Mouse (Mus musculus): ENCODE measurements around the gene Rnase2b. TPM values are rescaled to one million over a fixed set of nuclear protein-coding genes. Genes with fewer than 3 reads are reported as not detected.
A peak's percentile ranks its signal among the peaks of the same experiment; 100 is the strongest.
"Not testable (repeated sequence)": the region's sequence is repeated elsewhere in the genome, so short reads cannot be mapped to it uniquely, and the experiment has no call there.

The Rnase2b gene
- not detected in 2 replicates for polyA plus RNA-seq (2015; fragmentation: Nextera tagmentation; extraction: Ambion mirVana)

DNA sequence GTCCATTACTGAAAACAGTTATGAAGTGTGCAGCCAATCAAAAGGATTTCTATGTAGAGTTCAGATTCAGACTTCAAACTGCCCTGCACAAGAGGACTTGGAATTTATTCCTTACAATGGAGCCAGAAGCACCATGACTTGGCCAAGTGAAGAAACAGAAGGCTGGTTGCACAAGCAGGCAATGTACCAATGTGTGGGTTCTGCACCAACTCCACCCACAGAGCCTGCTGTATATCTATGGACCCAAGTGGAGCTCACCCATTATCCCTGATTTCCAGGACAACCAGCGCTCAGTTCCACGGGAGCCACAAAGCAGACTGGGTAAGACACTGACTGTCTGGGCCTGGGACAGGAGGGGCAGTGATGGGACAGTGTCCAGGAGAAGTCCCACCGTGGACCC, at the start of gene Rnase2b:
Gene Rnase2b (plus strand): TSS at position 285 of the 400 bp plus-strand sequence.
- not testable (repeated sequence) for H3K36me3 ChIP-seq; H3K4me2 ChIP-seq (replicated peaks); H3K4me3 ChIP-seq (replicated peaks); H3K27ac ChIP-seq; ATAC-seq; H3K9me3 ChIP-seq; H3K27me3 ChIP-seq (replicated peaks); H3K4me1 ChIP-seq (replicated peaks); H3K9ac ChIP-seq
- 93% methylated on average over 3 of the region's 3 CpGs for WGBS

DNA sequence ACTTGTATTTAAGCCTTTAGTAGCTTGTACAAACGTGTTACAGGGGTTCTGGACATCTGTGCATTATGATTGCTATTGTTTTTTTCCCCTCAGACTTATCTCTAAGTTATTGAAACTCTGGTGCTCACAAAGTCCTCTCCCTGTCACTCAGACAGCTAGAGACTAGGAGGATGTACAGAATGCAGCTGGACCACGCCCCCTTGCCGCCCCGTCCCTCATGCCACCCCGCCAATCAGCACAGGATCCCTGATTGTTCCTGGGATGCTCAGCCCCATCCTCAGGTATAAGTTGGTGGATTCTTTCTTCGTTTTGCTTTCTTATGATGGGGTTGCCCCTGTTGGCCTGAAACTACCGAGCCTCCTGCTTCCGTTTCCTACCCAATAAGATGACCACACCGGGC, 48.6 kb upstream of the Rnase2b start:
- no peak for ATAC-seq
- no peak overlapping the region for H3K27ac ChIP-seq

DNA sequence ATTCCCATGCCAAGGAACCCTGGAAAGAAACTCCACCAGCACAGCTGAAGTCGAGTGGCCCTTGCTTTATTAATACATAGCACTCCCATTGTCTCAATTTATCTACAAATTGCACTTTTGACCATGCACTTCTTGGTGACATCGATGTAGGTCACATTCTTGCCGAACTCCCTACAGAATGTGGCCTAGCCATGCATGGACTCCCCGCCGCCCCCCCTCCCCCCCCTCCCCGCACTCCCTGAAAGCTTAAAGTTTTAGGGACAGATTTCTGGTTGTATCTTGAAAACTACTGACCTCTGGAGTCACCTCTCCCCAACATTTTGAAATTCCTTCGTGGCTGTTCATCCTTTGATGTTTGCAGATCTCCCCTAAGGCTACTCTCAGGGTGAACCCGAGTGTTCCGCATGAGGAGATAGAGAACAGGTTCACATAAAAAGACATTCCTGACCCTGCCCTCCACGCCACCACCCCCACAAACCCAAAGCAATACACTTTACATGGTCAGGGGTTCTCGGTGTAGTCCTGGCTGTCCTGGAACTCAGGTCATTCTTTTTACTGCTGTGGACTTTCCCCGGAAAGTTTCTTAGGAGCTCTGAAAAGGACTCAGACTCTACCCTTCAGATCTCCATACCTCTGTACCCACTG, 48.0 kb upstream of the Rnase2b start, which contains the start of gene Eddm3b:
Gene Eddm3b (plus strand): TSS at position 511 of the 645 bp plus-strand sequence.
- Histone ChIP-seq H3K27ac (no peak within 1 kb of the TSS), H3K4me1 (replicated peaks) (no peaks in the 10 kb centered on the region), H3K9me3 (no peaks in the 10 kb centered on the region), H3K27me3 (replicated peaks) (no peaks in the 10 kb centered on the region), H3K9ac (no peak within 1 kb of the TSS), H3K4me3 (replicated peaks) (no peak within 1 kb of the TSS), H3K4me2 (replicated peaks) (no peak within 1 kb of the TSS), H3K36me3 (no peaks in the 10 kb centered on the region)
- 52% methylated on average over 12 of the region's 12 CpGs for WGBS
- ATAC-seq: no peak

More for the DNA sequence above, 48.6 kb upstream of the Rnase2b start:
- Histone ChIP-seq H3K9ac (no peak overlapping the region), H3K4me1 (replicated peaks) (no peaks in the 10 kb centered on the region), H3K36me3 (no peaks in the 10 kb centered on the region), H3K27me3 (replicated peaks) (no peaks in the 10 kb centered on the region), H3K4me2 (replicated peaks) (no peak overlapping the region), H3K9me3 (no peaks in the 10 kb centered on the region), H3K4me3 (replicated peaks) (no peak overlapping the region)
- 40% methylated on average over 9 of the region's 9 CpGs for WGBS

DNA sequence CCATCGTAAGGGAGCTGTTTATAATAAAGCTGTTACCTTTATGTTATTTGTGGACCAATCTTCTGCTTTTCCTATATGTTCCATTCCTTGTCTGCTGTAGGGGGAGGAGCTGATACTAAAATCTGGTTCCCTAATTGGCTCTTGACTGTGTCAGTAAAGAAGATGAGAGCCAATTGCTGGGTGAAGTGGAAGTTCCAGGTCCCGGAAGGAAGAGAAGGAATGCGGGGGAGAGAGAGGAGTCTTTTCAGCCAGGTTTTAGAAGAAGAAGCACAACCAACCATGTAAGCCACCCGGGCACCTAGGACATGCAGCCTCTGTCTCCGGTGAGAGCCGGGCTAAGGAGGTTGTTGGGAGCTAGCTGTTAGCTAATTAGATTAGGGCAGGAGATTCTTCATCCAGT, 36.4 kb upstream of the Rnase2b start:
- Histone ChIP-seq H3K27me3 (replicated peaks) (no peaks in the 10 kb centered on the region), H3K9me3 (no peaks in the 10 kb centered on the region), H3K27ac (no peak overlapping the region), H3K4me3 (replicated peaks) (no peak overlapping the region), H3K4me1 (replicated peaks) (no peaks in the 10 kb centered on the region), H3K9ac (no peak overlapping the region), H3K36me3 (no peaks in the 10 kb centered on the region), H3K4me2 (replicated peaks) (no peak overlapping the region)
- WGBS: 85% methylated on average over 6 of the region's 6 CpGs
- no peak for ATAC-seq

DNA sequence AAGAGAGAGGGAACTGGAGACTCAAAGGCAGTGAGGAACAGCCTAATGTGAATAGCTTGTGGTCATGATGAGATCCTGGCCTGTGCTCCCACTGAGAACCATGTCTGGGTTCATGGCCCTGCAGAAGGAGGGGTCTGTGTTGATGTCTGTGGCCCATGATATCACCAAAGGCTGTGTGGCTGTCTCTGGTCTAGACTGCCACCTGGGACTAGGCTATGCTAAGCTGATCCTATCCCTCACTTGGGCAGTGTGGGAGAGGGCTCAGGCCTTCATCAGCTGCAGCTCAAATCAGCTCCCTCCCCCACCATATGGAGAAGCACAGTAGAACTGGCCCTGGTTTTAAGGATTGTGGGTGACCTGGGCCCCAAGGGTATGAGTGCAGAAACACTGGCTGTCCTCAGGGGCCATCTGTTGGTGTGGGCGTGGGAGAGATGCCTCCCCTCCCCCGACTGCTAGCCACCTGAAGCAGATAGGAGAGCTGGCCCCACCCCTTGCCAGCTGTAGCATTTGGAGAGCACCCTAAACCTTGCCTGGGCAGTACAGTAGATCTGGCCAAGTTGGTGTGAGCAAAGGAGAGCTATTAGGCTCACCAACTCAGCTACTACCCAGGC, 34.3 kb upstream of the Rnase2b start:
- Histone ChIP-seq H3K4me3 (replicated peaks) (no peak overlapping the region), H3K9ac (no peak overlapping the region), H3K4me1 (replicated peaks) (no peaks in the 10 kb centered on the region), H3K9me3 (no peaks in the 10 kb centered on the region), H3K36me3 (no peaks in the 10 kb centered on the region), H3K27ac (no peak overlapping the region), H3K4me2 (replicated peaks) (no peak overlapping the region), H3K27me3 (replicated peaks) (no peaks in the 10 kb centered on the region)
- peak; percentile 69 for ATAC-seq
- 63% methylated on average over 2 of the region's 2 CpGs for WGBS

DNA sequence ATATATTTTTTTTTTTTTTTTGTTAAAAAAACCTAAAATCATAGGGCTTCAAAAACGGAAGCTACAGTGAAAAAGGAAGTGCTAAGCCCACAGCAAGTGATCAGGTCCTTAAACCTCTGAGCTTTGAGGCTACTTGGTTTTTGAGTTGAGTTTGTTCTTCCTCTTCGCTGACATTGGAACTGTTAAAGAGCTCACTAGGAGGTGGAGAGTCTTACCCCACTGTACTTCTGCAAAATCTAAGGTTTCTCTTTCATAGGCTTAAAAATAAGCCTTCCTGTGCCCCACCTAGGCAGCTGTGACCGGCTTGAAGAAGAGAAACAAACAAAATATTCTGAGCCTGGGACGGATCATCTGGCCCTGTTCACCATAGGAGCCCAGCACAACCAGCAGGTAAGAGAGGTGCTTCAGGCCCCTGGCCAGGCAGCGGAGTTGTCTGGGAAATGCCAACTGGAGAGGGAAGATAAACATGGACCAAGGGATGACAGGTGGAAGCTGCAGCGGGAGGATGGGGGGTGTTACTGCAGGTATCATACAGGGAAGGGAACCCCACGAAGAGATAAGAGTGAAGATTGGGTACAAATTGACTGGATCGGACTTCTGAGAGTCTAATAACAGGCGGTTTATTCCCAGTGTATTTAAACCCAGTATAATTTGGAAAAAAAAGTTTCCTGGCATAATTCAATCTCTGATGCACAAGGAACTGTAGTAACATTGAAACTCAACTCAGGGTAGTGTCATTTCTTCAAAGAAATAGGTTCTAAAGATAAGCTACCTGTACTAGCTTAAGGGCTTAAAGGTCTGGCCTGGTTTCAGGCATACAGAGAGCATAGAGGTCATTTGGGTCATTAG, 33.1 kb upstream of the Rnase2b start:
- WGBS: 70% methylated on average over 9 of the region's 9 CpGs
- Histone ChIP-seq H3K27ac (no peak overlapping the region), H3K9me3 (no peaks in the 10 kb centered on the region), H3K4me1 (replicated peaks) (no peaks in the 10 kb centered on the region), H3K27me3 (replicated peaks) (no peaks in the 10 kb centered on the region), H3K4me2 (replicated peaks) (no peak overlapping the region), H3K9ac (no peak overlapping the region), H3K36me3 (no peaks in the 10 kb centered on the region), H3K4me3 (replicated peaks) (no peak overlapping the region)
- no peak for ATAC-seq

DNA sequence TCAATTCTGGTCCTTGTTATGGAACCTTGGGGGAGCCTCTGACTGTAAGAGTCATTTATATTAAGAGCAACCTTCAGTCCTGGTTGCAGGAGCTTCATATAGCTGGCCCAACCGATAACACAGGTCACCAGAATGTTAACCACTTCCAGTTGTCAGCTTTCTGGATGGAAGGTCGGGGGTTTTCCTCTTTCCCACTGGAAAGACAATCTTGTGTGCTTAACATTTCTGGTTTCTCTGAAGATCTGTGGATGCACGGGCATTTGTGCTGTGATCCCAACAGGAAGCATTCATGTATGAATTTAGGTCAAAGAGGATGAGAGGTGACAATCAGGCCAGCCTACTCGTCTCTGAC, 32.5 kb upstream of the Rnase2b start:
- no peak for ATAC-seq
- Histone ChIP-seq H3K9ac (no peak overlapping the region), H3K9me3 (no peaks in the 10 kb centered on the region), H3K4me1 (replicated peaks) (no peaks in the 10 kb centered on the region), H3K4me2 (replicated peaks) (no peak overlapping the region), H3K36me3 (no peaks in the 10 kb centered on the region), H3K4me3 (replicated peaks) (no peak overlapping the region), H3K27me3 (replicated peaks) (no peaks in the 10 kb centered on the region), H3K27ac (no peak overlapping the region)
- WGBS: 77% methylated on average over 4 of the region's 4 CpGs

DNA sequence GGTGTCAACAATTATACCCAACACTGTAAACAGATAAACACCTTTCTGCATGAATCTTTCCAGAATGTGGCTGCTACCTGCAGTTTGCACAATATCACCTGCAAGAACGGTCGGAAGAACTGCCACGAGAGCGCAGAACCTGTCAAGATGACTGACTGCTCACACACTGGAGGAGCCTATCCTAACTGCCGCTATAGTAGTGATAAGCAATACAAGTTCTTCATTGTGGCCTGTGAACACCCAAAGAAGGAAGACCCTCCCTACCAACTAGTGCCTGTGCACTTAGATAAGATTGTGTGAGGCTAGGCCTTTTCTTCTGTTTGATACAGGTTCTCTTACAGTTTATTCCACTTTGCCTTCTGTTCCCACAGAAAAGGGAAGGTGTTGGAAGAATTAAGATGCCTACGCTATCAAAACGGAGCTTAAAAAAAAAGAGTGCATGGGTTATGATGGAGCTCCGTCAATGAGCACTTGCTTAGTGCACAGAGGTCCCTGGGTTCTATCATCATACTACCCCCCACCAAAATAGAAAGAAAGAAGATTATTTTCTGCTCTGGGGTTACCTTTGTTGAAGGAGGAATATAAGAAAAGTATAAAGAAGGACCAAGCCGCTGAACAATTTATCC, 31.6 kb upstream of the Rnase2b start:
- no peak overlapping the region for H3K27ac ChIP-seq
- 75% methylated on average over 9 of the region's 9 CpGs for WGBS
- no peak overlapping the region for H3K4me2 ChIP-seq (replicated peaks)
- no peaks in the 10 kb centered on the region for H3K36me3 ChIP-seq
- no peaks in the 10 kb centered on the region for H3K27me3 ChIP-seq (replicated peaks)
- peak; percentile 51; the same call in 1 of the 2 replicates for ATAC-seq
- H3K9me3 ChIP-seq: no peaks in the 10 kb centered on the region
- no peaks in the 10 kb centered on the region for H3K4me1 ChIP-seq (replicated peaks)
- no peak overlapping the region for H3K4me3 ChIP-seq (replicated peaks)
- H3K9ac ChIP-seq: no peak overlapping the region

DNA sequence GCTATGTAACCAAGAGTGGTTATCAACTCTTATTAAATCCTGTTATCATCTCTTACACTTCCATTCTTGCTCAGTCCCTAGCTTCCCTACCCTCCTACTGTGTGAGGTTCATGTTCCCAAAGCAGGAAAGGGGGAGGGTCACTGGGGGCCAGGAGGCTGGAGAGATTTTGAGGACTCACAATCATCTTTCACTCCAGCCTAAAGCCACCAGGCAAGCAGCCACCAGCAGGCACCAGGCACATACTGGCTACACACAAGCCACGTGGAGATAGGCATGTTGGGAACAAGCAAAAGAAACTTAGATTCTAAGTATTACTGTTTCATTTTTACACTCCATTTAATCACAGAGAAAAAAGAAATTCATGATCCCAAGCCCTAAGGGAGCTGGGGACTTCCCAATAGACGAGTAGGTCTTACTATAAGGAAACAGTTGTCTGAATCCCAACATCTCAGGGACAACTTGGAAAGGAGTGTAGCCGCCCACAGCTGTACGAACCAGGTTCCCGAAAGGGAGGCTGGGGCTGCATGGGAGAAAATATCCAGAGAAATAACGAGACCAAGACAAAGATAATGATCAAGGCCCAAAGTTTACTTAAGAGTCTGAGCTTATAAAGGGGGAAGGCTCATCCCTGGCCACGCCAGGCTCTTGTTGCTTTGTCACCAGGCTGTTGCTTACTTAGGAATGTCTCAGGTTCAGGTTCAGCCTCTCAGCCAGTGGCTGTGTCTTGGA, 30.8 kb upstream of the Rnase2b start:
- H3K27me3 ChIP-seq (replicated peaks): no peaks in the 10 kb centered on the region
- no peaks in the 10 kb centered on the region for H3K9me3 ChIP-seq
- 73% methylated on average over 7 of the region's 7 CpGs for WGBS
- no peaks in the 10 kb centered on the region for H3K36me3 ChIP-seq
- H3K27ac ChIP-seq: no peak overlapping the region
- H3K9ac ChIP-seq: no peak overlapping the region
- no peaks in the 10 kb centered on the region for H3K4me1 ChIP-seq (replicated peaks)
- no peak overlapping the region for H3K4me2 ChIP-seq (replicated peaks)
- H3K4me3 ChIP-seq (replicated peaks): no peak overlapping the region
- ATAC-seq: no peak

DNA sequence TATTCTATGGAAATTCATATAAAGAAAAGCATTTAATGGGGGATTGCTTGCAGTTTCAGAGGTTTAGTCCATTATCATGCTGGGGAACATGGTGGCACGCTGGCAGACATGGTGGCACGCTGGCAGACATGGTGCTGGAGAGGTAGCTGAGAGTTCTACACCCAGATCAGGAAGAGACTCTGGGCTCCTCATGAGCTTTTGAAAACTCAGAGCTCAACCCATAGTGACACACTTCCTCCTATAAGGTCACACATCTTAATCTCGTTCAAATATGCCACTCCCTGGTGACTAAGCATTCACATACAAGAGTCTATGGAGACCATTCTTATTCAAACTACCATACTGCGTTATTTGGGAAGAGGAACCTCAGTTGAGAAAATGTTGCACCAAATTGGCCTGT, 29.7 kb upstream of the Rnase2b start:
- Histone ChIP-seq H3K4me1 (replicated peaks) (no peaks in the 10 kb centered on the region), H3K9ac (no peak overlapping the region), H3K27me3 (replicated peaks) (no peaks in the 10 kb centered on the region), H3K4me3 (replicated peaks) (no peak overlapping the region), H3K9me3 (no peaks in the 10 kb centered on the region), H3K27ac (no peak overlapping the region), H3K4me2 (replicated peaks) (no peak overlapping the region), H3K36me3 (no peaks in the 10 kb centered on the region)
- WGBS: 83% methylated on average over 4 of the region's 4 CpGs
- peak; percentile 67; the same call in 1 of the 2 replicates for ATAC-seq

DNA sequence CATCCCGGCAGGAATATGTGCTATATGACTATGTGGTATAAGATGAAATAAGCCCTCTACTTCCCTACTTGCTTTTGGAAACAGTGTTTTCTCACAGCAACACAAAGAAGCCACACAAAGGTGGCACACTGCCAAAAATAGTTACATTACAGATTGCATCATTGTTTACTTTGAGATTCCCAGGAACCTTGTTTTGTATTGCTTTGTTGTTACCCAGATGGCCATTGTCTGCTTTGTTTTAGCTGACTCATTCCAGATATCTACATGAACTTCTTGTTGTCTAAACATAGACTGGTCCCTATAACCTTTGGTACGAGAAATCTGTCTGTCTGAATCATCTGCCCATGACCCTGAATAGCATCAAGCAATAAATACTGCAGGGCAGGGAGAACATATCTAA, 21.7 kb upstream of the Rnase2b start:
- ATAC-seq: peak; percentile 36; the same call in 1 of the 2 replicates

DNA sequence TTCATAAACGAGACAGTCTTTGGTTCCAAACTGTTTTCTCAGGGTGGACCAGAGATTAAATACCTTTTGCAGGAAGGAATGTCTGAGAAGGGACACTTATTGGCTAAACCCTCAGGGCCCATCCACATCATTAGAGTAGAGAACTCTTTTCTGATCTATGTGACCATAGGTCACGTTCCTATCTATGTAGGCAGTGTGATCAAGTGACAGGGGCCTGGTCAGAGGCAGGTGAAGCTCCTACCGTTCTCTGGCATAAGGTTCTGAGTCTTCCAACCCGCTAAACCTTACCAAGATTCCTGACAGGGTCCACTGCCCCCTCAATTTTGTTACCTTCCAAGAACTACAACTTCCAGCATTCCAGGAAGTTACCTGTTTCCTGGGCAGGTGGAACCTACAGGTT, 19.9 kb upstream of the Rnase2b start:
- Histone ChIP-seq H3K9ac (no peak overlapping the region), H3K27ac (no peak overlapping the region), H3K9me3 (no peaks in the 10 kb centered on the region), H3K4me3 (replicated peaks) (no peak overlapping the region), H3K4me2 (replicated peaks) (no peak overlapping the region), H3K36me3 (no peaks in the 10 kb centered on the region), H3K4me1 (replicated peaks) (no peaks in the 10 kb centered on the region), H3K27me3 (replicated peaks) (no peaks in the 10 kb centered on the region)
- WGBS: 86% methylated on average over 4 of the region's 4 CpGs
- no peak for ATAC-seq

More for the DNA sequence above, 21.7 kb upstream of the Rnase2b start:
- no peaks in the 10 kb centered on the region for H3K36me3 ChIP-seq
- no peaks in the 10 kb centered on the region for H3K9me3 ChIP-seq
- H3K9ac ChIP-seq: no peak overlapping the region
- H3K4me1 ChIP-seq (replicated peaks): no peaks in the 10 kb centered on the region
- H3K27ac ChIP-seq: no peak overlapping the region
- WGBS: 58% methylated on average over 2 of the region's 2 CpGs
- H3K4me3 ChIP-seq (replicated peaks): no peak overlapping the region
- no peak overlapping the region for H3K4me2 ChIP-seq (replicated peaks)
- H3K27me3 ChIP-seq (replicated peaks): no peaks in the 10 kb centered on the region

All from intestine, embryonic 15.5 days (tissue).